Mouse (Mus musculus) embryonic facial prominence, embryonic 11.5 days (tissue): ENCODE data around the gene Arhgef33. TPM values are rescaled to one million over a fixed set of nuclear protein-coding genes. Genes with fewer than 3 reads are reported as not detected.
"Not testable (repeated sequence)": the region's sequence is repeated elsewhere in the genome, so short reads cannot be mapped to it uniquely, and the experiment has no call there.

Experiments used
- ATAC-seq: fragments of 200-750 bp; cut with Nextera tagmentation; replicated peaks from 2 replicates; pipeline ENCODE4 v1.8.0; 2017; ENCODE audit warnings: low read depth; ENCODE audit not compliant: insufficient number of reproducible peaks, low FRiP score, low TSS enrichment
- DNase-seq: peaks from one replicate; pipeline ENCODE4 v3.0.0-alpha.2; 2015; ENCODE audit warnings: low spot score
- H3K27ac ChIP-seq: fragments of 300-500 bp; sonication (generic); replicated peaks from 2 replicates; pipeline ENCODE4 v1.5.1; 2014; ENCODE audit warnings: mild to moderate bottlenecking, low read depth, low read length, control low read depth
- H3K27me3 ChIP-seq: fragments of 300-500 bp; sonication (generic); 2 replicates; pipeline ENCODE4 v1.6.1; 2014; ENCODE audit warnings: mild to moderate bottlenecking, low read length, moderate library complexity, mixed read lengths; ENCODE audit not compliant: control insufficient read depth, insufficient read depth
- H3K36me3 ChIP-seq: fragments of 300-500 bp; sonication (generic); replicated peaks from 2 replicates; pipeline ENCODE4 v1.6.1; 2014; ENCODE audit warnings: low read depth, mild to moderate bottlenecking, low read length, moderate library complexity, mixed read lengths; ENCODE audit not compliant: control insufficient read depth, insufficient read depth
- H3K4me1 ChIP-seq: fragments of 300-500 bp; sonication (generic); 2 replicates; pipeline ENCODE4 v1.6.1; 2014; ENCODE audit warnings: low read length, mixed read lengths; ENCODE audit not compliant: control insufficient read depth, insufficient read depth
- H3K4me2 ChIP-seq: fragments of 300-500 bp; sonication (generic); 2 replicates; pipeline ENCODE4 v1.6.1; 2014; ENCODE audit warnings: low read depth, mild to moderate bottlenecking, control low read depth, low read length, moderate library complexity
- H3K4me3 ChIP-seq: fragments of 300-500 bp; sonication (generic); 2 replicates; pipeline ENCODE4 v1.5.1; 2014; ENCODE audit warnings: low read depth, low read length, control low read depth
- H3K9ac ChIP-seq: fragments of 300-500 bp; sonication (generic); replicated peaks from 2 replicates; pipeline ENCODE4 v1.6.1; 2014; ENCODE audit warnings: mild to moderate bottlenecking, control low read depth, low read length
- H3K9me3 ChIP-seq: fragments of 300-500 bp; sonication (generic); replicated peaks from 2 replicates; pipeline ENCODE4 v1.6.1; 2016; ENCODE audit warnings: mild to moderate bottlenecking, low read length, inconsistent platforms, mixed read lengths; ENCODE audit not compliant: control insufficient read depth
- WGBS: fragments of 180-500 bp; shearing (Covaris S2); extraction: QIAGEN DNeasy Blood & Tissue Kit; methylation state at CpG from one replicate; pipeline ENCODE4 v1.1.7; 2014; 5-methylcytosine and 5-hydroxymethylcytosine counted together
- polyA plus RNA-seq: library from polyadenylated mRNA; unstranded; fragments of >200 nt; fragmentation: Nextera tagmentation; extraction: Ambion mirVana; gene quantifications from 2 replicates; pipeline ENCODE4 v1.2.1, GENCODE M21; 2014

Arhgef33 gene
- polyA plus RNA-seq: 0.72 and 1.1 TPM in 2 replicates

- 77% methylated on average over 1 of the region's 1 CpGs for WGBS
- ATAC-seq (no peak), DNase-seq (no peak)
- Histone ChIP-seq H3K27ac (no peak within 1 kb of the TSS), H3K4me3 (no peak within 1 kb of the TSS), H3K36me3 (no peaks in the 10 kb centered on the region), H3K9ac (no peak within 1 kb of the TSS), H3K27me3 (no peaks in the 10 kb centered on the region), H3K9me3 (no peaks in the 10 kb centered on the region), H3K4me1 (no peaks in the 10 kb centered on the region), H3K4me2 (no peak within 1 kb of the TSS)
Measured at GRCm38 (mm10) chr17:80307251-80307650, at the start of gene Arhgef33. TSS of gene Arhgef33 (plus strand) at chr17:80307407.

GRCm38 (mm10) chr17:80267065-80267464, 40.1 kb upstream of the Arhgef33 start:
- ATAC-seq: no peak

GRCm38 (mm10) chr17:80268151-80268550, 39.1 kb upstream of the Arhgef33 start:
- DNase-seq: no peak
- 91% methylated on average over 3 of the region's 3 CpGs for WGBS

More at GRCm38 (mm10) chr17:80267065-80267464, 40.1 kb upstream of the Arhgef33 start:
- H3K4me2 ChIP-seq: no peak overlapping the region
- no peak overlapping the region for H3K9ac ChIP-seq
- 87% methylated on average over 4 of the region's 4 CpGs for WGBS
- no peaks in the 10 kb centered on the region for H3K4me1 ChIP-seq
- H3K36me3 ChIP-seq: peaks cover 13% of the 10 kb centered on the region
- H3K9me3 ChIP-seq: no peaks in the 10 kb centered on the region
- no peaks in the 10 kb centered on the region for H3K27me3 ChIP-seq
- DNase-seq: no peak
- no peak overlapping the region for H3K27ac ChIP-seq
- H3K4me3 ChIP-seq: no peak overlapping the region

GRCm38 (mm10) chr17:80270622-80271021, 36.6 kb upstream of the Arhgef33 start:
- not testable (repeated sequence) for H3K4me1 ChIP-seq, H3K27me3 ChIP-seq, H3K4me2 ChIP-seq, H3K27ac ChIP-seq, H3K4me3 ChIP-seq, H3K9ac ChIP-seq, DNase-seq, ATAC-seq, H3K36me3 ChIP-seq, H3K9me3 ChIP-seq
- WGBS: 92% methylated on average over 7 of the region's 7 CpGs

More at GRCm38 (mm10) chr17:80268151-80268550, 39.1 kb upstream of the Arhgef33 start:
- no peak overlapping the region for H3K27ac ChIP-seq
- no peak overlapping the region for H3K4me2 ChIP-seq
- ATAC-seq: no peak
- no peak overlapping the region for H3K9ac ChIP-seq
- peaks cover 13% of the 10 kb centered on the region for H3K36me3 ChIP-seq
- no peaks in the 10 kb centered on the region for H3K27me3 ChIP-seq
- no peaks in the 10 kb centered on the region for H3K9me3 ChIP-seq
- no peak overlapping the region for H3K4me3 ChIP-seq
- no peaks in the 10 kb centered on the region for H3K4me1 ChIP-seq

- H3K36me3 ChIP-seq: peaks cover 4% of the 10 kb centered on the region
- 95% methylated on average over 4 of the region's 4 CpGs for WGBS
- no peak overlapping the region for H3K4me3 ChIP-seq
- H3K9me3 ChIP-seq: no peaks in the 10 kb centered on the region
- H3K27ac ChIP-seq: no peak overlapping the region
- H3K4me2 ChIP-seq: no peak overlapping the region
- H3K4me1 ChIP-seq: no peaks in the 10 kb centered on the region
- no peak for DNase-seq
- H3K9ac ChIP-seq: no peak overlapping the region
- H3K27me3 ChIP-seq: no peaks in the 10 kb centered on the region
- no peak for ATAC-seq
Measured at GRCm38 (mm10) chr17:80278255-80278654, 29.0 kb upstream of the Arhgef33 start.

- WGBS: 90% methylated on average over 8 of the region's 8 CpGs
- no peak overlapping the region for H3K4me3 ChIP-seq
Measured at GRCm38 (mm10) chr17:80279340-80280070, 27.7 kb upstream of the Arhgef33 start.

GRCm38 (mm10) chr17:80284446-80284845, 22.8 kb upstream of the Arhgef33 start:
- no peaks in the 10 kb centered on the region; the same call in 1 of the 2 replicates for H3K36me3 ChIP-seq
- 68% methylated on average over 4 of the region's 4 CpGs for WGBS
- no peak for DNase-seq

More at GRCm38 (mm10) chr17:80279340-80280070, 27.7 kb upstream of the Arhgef33 start:
- H3K4me1 ChIP-seq: no peaks in the 10 kb centered on the region
- H3K4me2 ChIP-seq: no peak overlapping the region
- H3K36me3 ChIP-seq: peaks cover 4% of the 10 kb centered on the region
- no peak for DNase-seq
- no peak for ATAC-seq
- no peak overlapping the region for H3K9ac ChIP-seq
- no peaks in the 10 kb centered on the region for H3K27me3 ChIP-seq
- no peaks in the 10 kb centered on the region for H3K9me3 ChIP-seq
- no peak overlapping the region for H3K27ac ChIP-seq

GRCm38 (mm10) chr17:80288012-80288411, 19.2 kb upstream of the Arhgef33 start:
- ATAC-seq: no peak

More at GRCm38 (mm10) chr17:80284446-80284845, 22.8 kb upstream of the Arhgef33 start:
- H3K4me2 ChIP-seq: no peak overlapping the region
- no peak overlapping the region for H3K9ac ChIP-seq
- no peak overlapping the region for H3K27ac ChIP-seq
- ATAC-seq: no peak
- H3K27me3 ChIP-seq: no peaks in the 10 kb centered on the region
- H3K4me3 ChIP-seq: no peak overlapping the region
- H3K4me1 ChIP-seq: no peaks in the 10 kb centered on the region
- no peaks in the 10 kb centered on the region for H3K9me3 ChIP-seq

More at GRCm38 (mm10) chr17:80288012-80288411, 19.2 kb upstream of the Arhgef33 start:
- H3K9me3 ChIP-seq: no peaks in the 10 kb centered on the region
- no peak overlapping the region for H3K9ac ChIP-seq
- 90% methylated on average over 6 of the region's 6 CpGs for WGBS
- H3K4me3 ChIP-seq: no peak overlapping the region
- no peaks in the 10 kb centered on the region for H3K27me3 ChIP-seq
- H3K36me3 ChIP-seq: no peaks in the 10 kb centered on the region
- H3K4me2 ChIP-seq: no peak overlapping the region
- no peak overlapping the region for H3K27ac ChIP-seq
- H3K4me1 ChIP-seq: no peaks in the 10 kb centered on the region
- DNase-seq: no peak
